Mouse (Mus musculus): Measurements from ENCODE around the gene Cxcr5.

DNA sequence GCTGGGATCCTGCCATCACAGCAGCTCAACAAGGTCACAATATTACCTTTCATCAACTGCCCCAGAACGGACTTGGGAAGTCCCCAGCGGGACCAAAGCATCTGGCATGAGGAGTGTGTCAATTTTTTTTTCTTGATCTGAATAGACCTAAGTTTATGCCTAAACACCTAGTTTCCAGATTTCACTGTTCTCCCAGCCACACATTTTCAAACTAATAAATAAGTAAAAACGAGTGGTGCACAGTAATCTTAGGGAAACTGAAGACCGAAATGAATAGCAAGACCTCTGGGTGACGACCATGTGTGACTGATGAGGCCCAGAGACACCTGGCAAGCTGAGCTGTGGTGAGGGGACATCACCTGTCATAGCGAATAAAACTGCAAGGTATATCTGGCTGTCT is 39.1 kb upstream of the Cxcr5 start:
- TF ChIP-seq CTCF (IDR thresholded peaks at IDR 0.05) (no peak), EP300 (IDR thresholded peaks at IDR 0.05) (no peak)

Data from lung, postnatal 0 days (tissue).